Mouse (Mus musculus): ENCODE measurements around the gene Tspan4. TPM values are rescaled to one million over a fixed set of nuclear protein-coding genes. Genes with fewer than 3 reads are reported as not detected.

The Tspan4 gene
- polyA plus RNA-seq, 2 experiments = 32.1 to 43.0 TPM

GRCm38 (mm10) chr7:141508160-141508559 is 33.1 kb downstream of the Tspan4 start:
- Histone ChIP-seq H3K36me3 (replicated peaks; ENCODE audit: control insufficient read depth, insufficient read depth, low read depth) (peaks cover 43% of the 10 kb centered on the region), H3K9ac (replicated peaks) (peak overlapping the region; percentile 68), H3K4me2 (ENCODE audit: low read depth) (peak overlapping the region; percentile 94), H3K9me3 (ENCODE audit: control insufficient read depth, low read length) (no peaks in the 10 kb centered on the region), H3K4me1 (replicated peaks; ENCODE audit: control insufficient read depth in 2 of 2, insufficient read depth in 2 of 2, low read length in 1 of 2) (peaks cover 26 to 34% of the 10 kb centered on the region in 2 experiments), H3K4me3 (ENCODE audit: insufficient read depth in 1 of 2, low read depth in 2 of 2, low read length in 2 of 2) (peak overlapping the region; percentile 83 to 95), H3K27ac (peak overlapping the region; percentile 96), H3K27me3 (ENCODE audit: control insufficient read depth, insufficient read depth, low read length) (no peaks in the 10 kb centered on the region)
- peak; percentile 79 for ATAC-seq (ENCODE audit: insufficient read depth)
- TF ChIP-seq CTCF (IDR thresholded peaks at IDR 0.05; ENCODE audit: low read depth) (no peak), EP300 (IDR thresholded peaks at IDR 0.05; ENCODE audit: low read depth) (no peak)
- DNase-seq (ENCODE audit: low read depth in 3 of 3, low spot score in 3 of 3) = peak; percentile 38 to 45 (median 41)

DNA sequence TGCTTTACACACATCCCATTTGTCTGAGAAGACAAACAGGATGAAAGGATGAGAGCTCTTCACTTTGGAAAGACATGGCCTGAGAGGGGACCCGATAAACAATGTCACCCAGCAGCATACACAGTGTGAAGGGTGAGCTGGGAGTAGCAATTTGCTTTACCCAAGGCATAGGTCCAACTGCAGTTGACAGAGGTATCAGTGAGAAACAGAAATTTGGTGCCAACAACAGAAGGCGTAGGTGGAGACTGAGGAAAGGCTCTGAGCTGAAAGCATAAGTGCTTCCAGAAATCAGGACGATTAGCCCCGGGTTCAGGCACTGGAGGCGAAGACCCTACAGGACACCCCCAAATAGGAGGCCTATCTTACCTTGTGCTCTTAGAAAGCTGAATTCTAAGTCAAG is 35.2 kb downstream of the Tspan4 start:
- 87% methylated on average over 5 of the region's 5 CpGs for WGBS (ENCODE audit: insufficient replicate concordance)
- H3K4me2 ChIP-seq (ENCODE audit: low read depth) = no peak overlapping the region
- peaks cover 23 to 32% of the 10 kb centered on the region in 2 experiments for H3K4me1 ChIP-seq (replicated peaks; ENCODE audit: control insufficient read depth in 2 of 2, insufficient read depth in 2 of 2, low read length in 1 of 2)
- H3K9me3 ChIP-seq (ENCODE audit: control insufficient read depth, low read length) = no peaks in the 10 kb centered on the region
- H3K9ac ChIP-seq (replicated peaks) = no peak overlapping the region
- DNase-seq (ENCODE audit: low read depth in 3 of 3, low spot score in 3 of 3) (no peak), ATAC-seq (ENCODE audit: insufficient read depth) (no peak)
- H3K27ac ChIP-seq = no peak overlapping the region
- no peak for TF ChIP-seq CTCF (IDR thresholded peaks at IDR 0.05; ENCODE audit: low read depth)
- TF ChIP-seq EP300 (IDR thresholded peaks at IDR 0.05; ENCODE audit: low read depth) = no peak
- no peaks in the 10 kb centered on the region for H3K27me3 ChIP-seq (ENCODE audit: control insufficient read depth, insufficient read depth, low read length)
- no peak overlapping the region for H3K4me3 ChIP-seq (ENCODE audit: insufficient read depth in 1 of 2, low read depth in 2 of 2, low read length in 2 of 2)
- peaks cover 50% of the 10 kb centered on the region for H3K36me3 ChIP-seq (replicated peaks; ENCODE audit: control insufficient read depth, insufficient read depth, low read depth)

DNA sequence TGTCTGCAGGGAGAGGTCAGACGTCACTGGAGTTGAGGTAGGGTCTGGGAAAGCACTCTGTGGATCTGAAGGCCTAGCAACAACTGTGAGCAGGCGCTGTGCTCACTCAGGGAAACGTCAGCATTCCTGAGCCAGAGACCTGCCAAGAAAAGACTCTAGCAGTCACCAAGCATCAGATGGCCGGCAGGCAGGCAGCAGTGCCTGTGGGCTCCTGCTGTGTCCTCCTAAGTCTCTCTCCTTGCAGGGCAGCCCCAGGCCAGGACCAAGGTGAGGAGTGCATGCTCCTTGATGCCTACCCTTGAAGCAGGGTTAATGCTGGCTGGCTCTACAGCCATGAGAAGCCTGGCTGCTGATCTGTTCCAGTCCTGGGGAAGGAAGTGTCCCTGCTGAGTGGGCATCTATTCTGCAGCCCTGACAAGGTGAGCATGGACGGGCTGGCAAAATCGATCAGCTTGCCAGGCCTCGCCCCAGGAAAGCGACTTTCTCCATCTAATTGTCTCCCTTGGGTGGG is 35.7 kb downstream of the Tspan4 start:
- WGBS (ENCODE audit: insufficient replicate concordance) = 78% methylated on average over 8 of the region's 8 CpGs
- Histone ChIP-seq H3K4me1 (replicated peaks; ENCODE audit: control insufficient read depth in 2 of 2, insufficient read depth in 2 of 2, low read length in 1 of 2) (peaks cover 23 to 32% of the 10 kb centered on the region in 2 experiments), H3K27ac (no peak overlapping the region)

DNA sequence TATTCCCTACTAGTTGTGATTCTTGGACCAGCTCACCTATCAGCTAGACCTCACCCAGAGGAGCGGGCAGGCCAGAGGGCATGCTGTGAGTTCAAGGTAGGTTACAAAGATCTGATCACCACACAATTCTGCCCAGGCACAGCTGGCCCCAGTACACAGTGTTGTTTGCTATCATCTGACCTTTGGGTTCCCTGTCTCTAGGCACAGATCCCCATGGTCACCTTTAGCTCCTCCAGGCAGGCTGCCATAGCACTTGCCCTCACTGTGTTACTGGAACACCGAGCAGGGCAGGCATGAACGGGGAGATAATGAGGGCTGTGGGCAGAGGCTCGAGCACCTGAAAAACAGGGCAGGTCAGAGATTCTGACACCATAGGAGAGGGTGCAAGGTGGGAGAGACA is 42.6 kb downstream of the Tspan4 start:
- Histone ChIP-seq H3K4me1 (replicated peaks; ENCODE audit: control insufficient read depth in 2 of 2, insufficient read depth in 2 of 2, low read length in 1 of 2) (peaks cover 3 to 27% of the 10 kb centered on the region in 2 experiments), H3K27me3 (ENCODE audit: control insufficient read depth, insufficient read depth, low read length) (no peaks in the 10 kb centered on the region), H3K9ac (replicated peaks) (no peak overlapping the region), H3K4me2 (ENCODE audit: low read depth) (no peak overlapping the region), H3K9me3 (ENCODE audit: control insufficient read depth, low read length) (no peaks in the 10 kb centered on the region), H3K27ac (no peak overlapping the region), H3K4me3 (ENCODE audit: insufficient read depth in 1 of 2, low read depth in 2 of 2, low read length in 2 of 2) (no peak overlapping the region), H3K36me3 (replicated peaks; ENCODE audit: control insufficient read depth, insufficient read depth, low read depth) (peaks cover 14% of the 10 kb centered on the region)
- TF ChIP-seq EP300 (IDR thresholded peaks at IDR 0.05; ENCODE audit: low read depth) = no peak
- TF ChIP-seq CTCF (IDR thresholded peaks at IDR 0.05; ENCODE audit: low read depth) = no peak
- ATAC-seq (ENCODE audit: insufficient read depth) (peak; percentile 34), DNase-seq (ENCODE audit: low read depth in 3 of 3, low spot score in 3 of 3) (no peak)
- WGBS (ENCODE audit: insufficient replicate concordance) = 53% methylated on average over 4 of the region's 4 CpGs

More for the DNA sequence above, 35.7 kb downstream of the Tspan4 start:
- no peak overlapping the region for H3K4me3 ChIP-seq (ENCODE audit: insufficient read depth in 1 of 2, low read depth in 2 of 2, low read length in 2 of 2)
- no peaks in the 10 kb centered on the region for H3K9me3 ChIP-seq (ENCODE audit: control insufficient read depth, low read length)
- no peaks in the 10 kb centered on the region for H3K27me3 ChIP-seq (ENCODE audit: control insufficient read depth, insufficient read depth, low read length)
- no peak overlapping the region for H3K9ac ChIP-seq (replicated peaks)
- no peak for DNase-seq (ENCODE audit: low read depth in 3 of 3, low spot score in 3 of 3)
- H3K4me2 ChIP-seq (ENCODE audit: low read depth) = no peak overlapping the region
- no peak for TF ChIP-seq CTCF (IDR thresholded peaks at IDR 0.05; ENCODE audit: low read depth)
- no peak for TF ChIP-seq EP300 (IDR thresholded peaks at IDR 0.05; ENCODE audit: low read depth)
- ATAC-seq (ENCODE audit: insufficient read depth) = no peak
- H3K36me3 ChIP-seq (replicated peaks; ENCODE audit: control insufficient read depth, insufficient read depth, low read depth) = peaks cover 47% of the 10 kb centered on the region

- DNase-seq (ENCODE audit: low read depth in 3 of 3, low spot score in 3 of 3) (no peak), ATAC-seq (ENCODE audit: insufficient read depth) (no peak)
- Histone ChIP-seq H3K4me1 (replicated peaks; ENCODE audit: control insufficient read depth in 2 of 2, insufficient read depth in 2 of 2, low read length in 1 of 2) (peaks cover 3 to 27% of the 10 kb centered on the region in 2 experiments), H3K9ac (replicated peaks) (no peak overlapping the region), H3K4me3 (ENCODE audit: insufficient read depth in 1 of 2, low read depth in 2 of 2, low read length in 2 of 2) (no peak overlapping the region), H3K36me3 (replicated peaks; ENCODE audit: control insufficient read depth, insufficient read depth, low read depth) (peaks cover 13% of the 10 kb centered on the region), H3K9me3 (ENCODE audit: control insufficient read depth, low read length) (no peaks in the 10 kb centered on the region), H3K4me2 (ENCODE audit: low read depth) (no peak overlapping the region), H3K27me3 (ENCODE audit: control insufficient read depth, insufficient read depth, low read length) (no peaks in the 10 kb centered on the region), H3K27ac (no peak overlapping the region; the same call in 1 of the 2 replicates)
- no peak for TF ChIP-seq EP300 (IDR thresholded peaks at IDR 0.05; ENCODE audit: low read depth)
- no peak for TF ChIP-seq CTCF (IDR thresholded peaks at IDR 0.05; ENCODE audit: low read depth)
- WGBS (ENCODE audit: insufficient replicate concordance) = 85% methylated on average over 5 of the region's 5 CpGs
Measured at GRCm38 (mm10) chr7:141518296-141518695, 43.3 kb downstream of the Tspan4 start.

Measured in liver, embryonic 14.5 days (tissue).